Mouse (Mus musculus): ENCODE data around the gene Cpa1.

Gene Cpa1

GRCm38 (mm10) chr6:30620994-30621393, 18.0 kb upstream of the Cpa1 start:
- DNase-seq (ENCODE audit: low spot score in 2 of 2), result no peak

DNA sequence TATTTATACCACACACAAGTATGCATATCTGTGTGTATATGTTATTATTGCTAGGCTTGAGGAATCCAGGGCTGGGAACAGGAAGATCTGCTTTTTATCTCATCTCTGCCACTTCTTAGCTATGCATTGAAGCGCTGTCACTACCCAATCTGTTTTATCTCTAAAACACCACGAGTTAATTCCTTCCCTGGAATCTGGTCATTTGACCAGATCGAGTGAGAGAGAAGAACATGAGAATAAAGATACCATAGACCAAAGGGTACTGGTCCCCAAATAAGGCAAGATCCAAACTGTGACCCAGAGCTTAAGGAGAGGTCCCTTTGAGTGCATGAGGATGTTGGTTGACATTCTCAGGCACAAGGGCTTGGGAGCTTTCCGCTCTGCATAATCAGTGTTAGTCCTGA, 17.0 kb upstream of the Cpa1 start:
- DNase-seq (ENCODE audit: low spot score in 2 of 2), result no peak

DNA sequence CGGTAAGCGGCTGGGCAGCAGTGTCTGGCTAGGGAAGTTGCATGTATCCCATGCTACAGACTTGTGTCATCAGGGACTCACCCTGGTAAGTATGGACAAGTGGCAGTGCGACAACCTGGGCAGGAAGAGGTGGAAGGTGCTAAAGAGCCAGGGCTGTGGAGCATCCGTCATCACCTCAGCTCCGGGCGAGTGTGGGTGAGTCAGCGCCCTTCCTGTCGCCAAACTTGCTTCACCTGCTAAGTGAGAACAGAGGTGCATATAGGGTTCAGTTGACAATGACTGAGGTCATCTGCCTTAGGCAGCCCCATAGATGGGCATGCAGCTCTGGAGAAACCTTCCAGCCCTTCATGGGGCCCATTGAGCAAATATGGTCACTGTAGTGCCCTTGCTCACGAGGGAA, 14.3 kb upstream of the Cpa1 start:
- no peak for DNase-seq (ENCODE audit: low spot score in 2 of 2)

DNA sequence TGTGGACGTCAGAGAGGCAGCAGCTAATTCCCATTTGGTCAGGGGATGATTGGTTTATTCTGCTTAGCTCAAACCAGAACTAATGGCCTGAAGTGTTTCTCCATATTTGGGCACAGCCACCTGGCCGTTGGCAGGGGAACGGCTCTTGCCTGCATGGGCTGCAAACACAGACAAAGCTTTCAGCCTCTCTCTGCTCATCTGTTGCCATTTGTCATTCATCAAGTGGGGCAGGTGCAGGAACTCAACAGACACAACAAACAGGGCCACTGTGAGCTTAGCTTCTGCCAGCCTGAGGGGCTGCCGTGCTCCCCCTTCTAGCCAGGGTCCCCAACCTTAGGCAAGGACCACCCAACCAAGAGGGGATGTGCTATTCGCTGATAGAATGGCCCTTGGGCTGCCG, 10.9 kb upstream of the Cpa1 start:
- no peak for DNase-seq (ENCODE audit: low spot score in 2 of 2)

GRCm38 (mm10) chr6:30629989-30630388, 9.0 kb upstream of the Cpa1 start:
- no peak for DNase-seq (ENCODE audit: low spot score in 2 of 2)

DNA sequence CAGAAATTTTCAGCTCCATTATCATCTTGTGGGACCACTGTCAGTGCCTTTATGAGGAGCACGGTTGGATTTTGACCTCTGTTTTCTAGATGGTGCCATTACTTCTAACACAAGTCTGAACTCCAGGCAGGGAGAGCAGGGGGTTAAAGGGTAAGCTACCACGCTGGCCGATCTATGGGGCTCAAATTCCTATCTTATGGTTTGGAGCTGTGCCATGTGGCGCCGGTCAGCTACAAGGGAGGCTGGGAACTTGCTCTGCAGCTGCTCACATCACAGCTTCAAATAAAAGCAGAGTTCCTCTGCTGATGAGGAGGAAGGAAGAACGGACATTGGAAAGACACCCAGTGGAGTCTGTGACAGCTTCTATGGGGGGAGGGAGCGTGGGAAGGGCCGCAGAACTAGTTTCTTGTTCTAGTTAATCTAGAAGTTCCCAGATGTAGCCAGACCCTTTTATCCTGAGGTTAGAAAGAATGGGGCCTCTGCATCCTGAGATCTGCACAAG, 3.6 kb upstream of the Cpa1 start:
- DNase-seq (ENCODE audit: low spot score in 2 of 2), result no peak

DNA sequence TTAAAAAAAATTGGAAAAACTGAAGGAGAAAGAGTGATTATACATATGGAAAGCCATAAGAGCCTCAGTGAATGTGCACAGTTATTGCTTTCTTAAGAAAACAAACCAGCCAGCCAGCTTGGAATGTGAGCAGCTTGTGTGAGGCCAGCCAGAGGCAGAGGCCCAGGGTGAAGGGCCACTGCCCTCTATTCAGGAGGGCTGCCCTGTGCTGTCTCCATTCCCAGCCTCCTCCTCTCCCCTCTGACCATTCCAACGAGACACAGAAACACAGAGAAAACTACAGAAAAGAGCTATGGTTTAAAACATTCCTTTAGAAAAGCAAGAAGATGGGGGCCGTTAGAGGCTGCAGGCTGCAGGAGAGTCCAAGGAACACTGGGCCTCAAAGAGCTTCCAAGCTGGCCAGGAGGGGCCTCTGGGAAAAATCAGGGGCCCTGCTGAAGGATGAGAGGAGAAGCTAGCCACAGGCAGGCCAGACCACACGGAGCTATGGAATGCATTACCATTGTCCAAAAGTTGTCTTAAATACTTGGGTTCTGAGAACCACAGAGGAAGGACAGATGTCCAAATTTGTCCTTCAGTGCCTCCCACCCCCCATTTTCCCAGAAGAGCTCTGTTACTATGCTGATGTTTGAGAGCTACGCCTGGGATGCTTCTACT, 2.7 kb upstream of the Cpa1 start:
- no peak for DNase-seq (ENCODE audit: low spot score in 2 of 2)

DNA sequence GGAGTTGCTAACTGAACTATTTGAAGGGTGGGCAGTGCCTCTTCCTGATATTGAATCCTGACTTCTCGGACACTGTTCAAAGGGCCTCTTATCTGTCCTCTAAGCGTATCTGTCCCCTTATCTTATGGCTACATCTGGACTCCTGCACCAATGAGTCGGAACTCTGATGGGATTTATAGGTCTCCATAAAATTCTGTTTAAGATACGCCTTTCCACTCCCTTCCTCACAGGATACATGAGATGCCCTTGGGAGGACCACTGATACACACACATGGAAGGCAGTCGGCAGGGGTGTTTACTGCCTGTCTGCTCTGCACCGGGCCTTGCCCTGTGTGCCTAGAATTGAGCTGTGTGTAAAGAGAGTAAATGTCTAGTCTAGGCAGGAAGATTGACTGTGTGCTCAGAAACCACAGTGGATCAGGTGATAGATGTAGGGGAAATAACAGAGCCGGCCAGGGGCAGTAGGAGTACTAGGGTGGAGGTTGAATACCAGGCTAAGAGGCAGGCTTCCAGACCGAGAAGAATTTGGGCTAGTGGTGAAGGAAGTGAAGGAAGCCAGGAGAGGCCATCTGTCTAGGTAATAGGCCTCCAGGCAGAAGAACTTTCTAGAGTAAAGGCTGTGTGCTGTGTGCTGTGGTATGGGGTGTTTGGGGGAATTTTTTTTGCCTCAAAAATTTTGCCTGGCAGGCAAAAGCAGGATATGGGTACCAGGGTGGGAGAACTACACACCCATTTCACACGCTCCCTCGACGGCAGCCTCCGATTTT, 4.9 kb downstream of the Cpa1 start:
- DNase-seq (ENCODE audit: low spot score in 2 of 2), result no peak

DNA sequence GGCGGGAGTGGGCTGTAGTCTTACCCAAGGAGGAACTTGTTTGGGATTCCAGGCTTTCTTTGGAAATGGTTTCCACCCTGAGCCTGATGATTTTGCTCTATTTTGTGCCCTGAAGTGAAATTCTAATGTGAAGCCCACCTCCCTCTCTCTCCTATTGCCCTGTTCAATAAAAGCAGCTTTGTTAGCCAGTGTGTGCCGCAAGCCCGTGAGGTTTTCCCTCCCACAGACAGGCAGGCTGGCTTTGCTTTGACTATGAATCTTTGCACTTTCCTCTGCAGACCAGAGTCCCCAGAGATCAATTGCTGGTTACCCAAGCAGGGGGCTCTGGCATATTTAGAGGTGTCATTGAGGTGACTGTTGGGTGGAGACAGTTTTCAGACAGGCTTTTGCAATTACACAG, 5.4 kb downstream of the Cpa1 start:
- DNase-seq (ENCODE audit: low spot score in 2 of 2), result no peak

- DNase-seq (ENCODE audit: low spot score in 2 of 2), result no peak
These were observed 6.4 kb downstream of the Cpa1 start for GRCm38 (mm10) chr6:30645379-30645778.

DNA sequence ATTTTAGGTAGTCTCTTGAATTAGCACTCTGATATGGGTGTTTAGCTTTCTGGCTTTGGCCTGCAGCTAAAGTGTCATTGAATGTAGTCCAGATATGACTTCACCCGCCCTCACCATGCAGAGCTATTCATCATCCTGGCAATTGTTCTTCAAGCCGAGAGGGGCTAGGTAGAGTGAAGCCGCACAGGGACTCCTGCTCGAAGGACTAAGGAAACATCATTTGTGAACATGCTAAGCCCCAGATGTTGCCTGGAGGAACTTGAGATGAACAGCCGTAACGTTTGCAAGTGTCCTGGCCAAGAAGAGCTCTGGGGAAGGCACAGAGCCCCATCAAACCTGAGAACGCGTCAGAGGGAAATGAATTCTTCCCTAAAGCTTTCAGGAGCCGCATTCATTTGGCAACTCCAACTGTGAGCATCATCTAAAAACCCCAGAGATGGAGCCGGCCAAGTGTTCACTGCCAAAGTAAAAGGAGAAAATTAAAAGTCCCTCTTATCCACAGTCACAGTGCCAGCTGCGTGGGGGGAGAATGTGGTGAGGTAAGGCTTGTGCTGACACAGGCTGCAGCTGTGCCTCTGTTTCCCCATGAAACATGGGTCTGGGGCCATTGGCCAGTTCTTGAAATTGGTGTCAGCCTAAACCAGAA, 10.8 kb downstream of the Cpa1 start:
- peak in 1 of 2 experiments; percentile 48 for DNase-seq (ENCODE audit: low spot score in 2 of 2)

DNA sequence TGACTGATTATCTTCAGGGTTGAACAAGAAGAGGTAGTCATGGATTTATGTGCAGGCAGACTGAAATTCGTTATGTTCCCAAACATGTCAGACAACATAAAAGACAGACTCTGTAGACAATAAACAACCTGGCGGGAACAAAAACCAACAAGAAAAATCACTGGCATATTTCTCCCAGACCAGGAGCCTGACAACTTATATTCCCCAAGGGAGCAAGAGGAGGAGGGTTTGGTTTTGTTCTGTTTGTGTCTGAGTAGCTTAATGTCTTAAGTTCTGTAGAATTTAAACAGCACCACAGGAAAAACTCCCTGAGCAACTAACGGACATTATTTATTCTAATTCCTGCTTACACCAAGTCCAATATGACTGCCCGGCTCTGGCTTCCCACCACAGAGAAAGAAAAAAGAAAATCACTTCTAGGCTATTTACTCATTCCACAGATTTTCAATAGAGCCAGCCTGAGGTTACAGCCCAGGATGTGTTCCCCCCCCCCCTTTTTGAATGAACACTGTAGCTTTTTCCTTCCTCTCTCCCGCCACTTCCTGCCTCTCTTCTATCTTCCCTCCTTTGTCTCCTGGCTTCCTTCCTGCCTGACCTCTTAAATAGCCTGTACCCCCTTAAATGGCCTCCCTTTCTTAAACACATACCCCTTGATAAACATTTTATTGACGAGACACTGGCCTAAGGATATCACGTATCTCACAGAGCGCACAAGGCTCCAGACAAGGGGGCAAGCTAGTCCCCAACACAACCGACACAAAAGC, 13.6 kb downstream of the Cpa1 start:
- no peak for DNase-seq (ENCODE audit: low spot score in 2 of 2)

DNA sequence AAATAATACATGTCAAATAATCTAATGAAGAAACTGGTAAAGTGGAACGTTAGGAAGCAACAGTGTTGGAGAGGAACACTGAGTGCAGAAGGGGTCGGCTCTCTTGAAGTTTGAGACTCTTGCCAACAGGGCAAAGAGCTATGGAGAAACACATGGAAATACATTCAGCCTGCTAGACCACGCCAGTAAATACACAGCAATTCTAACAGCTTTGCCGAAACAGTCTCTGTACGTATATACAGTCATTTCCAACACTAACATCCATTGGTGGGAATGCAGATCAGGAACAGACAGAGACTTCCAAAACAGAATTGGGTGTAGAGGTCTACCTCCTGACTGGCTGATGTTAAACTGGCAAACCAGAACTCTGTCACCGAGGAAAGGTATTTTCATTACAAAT, 14.5 kb downstream of the Cpa1 start:
- no peak for DNase-seq (ENCODE audit: low spot score in 2 of 2)

GRCm38 (mm10) chr6:30654402-30654859, 15.4 kb downstream of the Cpa1 start:
- DNase-seq (ENCODE audit: low spot score in 2 of 2), result no peak

DNA sequence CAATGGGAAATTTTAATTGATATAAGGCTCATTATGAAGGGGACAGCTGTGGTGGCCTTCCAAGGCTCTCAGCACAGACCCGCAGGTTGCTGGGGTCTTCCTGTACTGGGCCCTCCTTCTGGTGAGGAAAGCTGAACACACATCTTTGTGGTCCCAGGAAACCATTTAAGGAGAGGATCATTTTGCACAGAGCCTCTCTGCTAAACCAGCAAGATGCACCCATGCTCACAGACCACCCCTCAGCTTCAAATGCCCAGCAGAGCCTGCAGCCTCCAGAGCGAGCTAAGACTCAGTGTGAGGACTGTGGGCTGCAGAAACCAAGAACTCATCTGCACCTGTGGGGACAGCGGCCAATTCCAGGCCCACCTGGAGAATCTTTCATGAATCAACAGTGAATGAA, 15.9 kb downstream of the Cpa1 start:
- no peak for DNase-seq (ENCODE audit: low spot score in 2 of 2)

- DNase-seq (ENCODE audit: low spot score in 2 of 2), result no peak
These were observed 18.3 kb downstream of the Cpa1 start for GRCm38 (mm10) chr6:30657279-30657678.

GRCm38 (mm10) chr6:30658619-30659018, 19.6 kb downstream of the Cpa1 start:
- DNase-seq (ENCODE audit: low spot score in 2 of 2), result no peak

- DNase-seq (ENCODE audit: low spot score in 2 of 2), result no peak
These were observed 25.8 kb downstream of the Cpa1 start for GRCm38 (mm10) chr6:30664776-30665175.

GRCm38 (mm10) chr6:30665296-30665695, 26.3 kb downstream of the Cpa1 start:
- no peak for DNase-seq (ENCODE audit: low spot score in 2 of 2)

GRCm38 (mm10) chr6:30666043-30666442, 27.0 kb downstream of the Cpa1 start:
- no peak for DNase-seq (ENCODE audit: low spot score in 2 of 2)

- DNase-seq (ENCODE audit: low spot score in 2 of 2), result no peak
These were observed 28.6 kb downstream of the Cpa1 start for GRCm38 (mm10) chr6:30667585-30667984.

DNA sequence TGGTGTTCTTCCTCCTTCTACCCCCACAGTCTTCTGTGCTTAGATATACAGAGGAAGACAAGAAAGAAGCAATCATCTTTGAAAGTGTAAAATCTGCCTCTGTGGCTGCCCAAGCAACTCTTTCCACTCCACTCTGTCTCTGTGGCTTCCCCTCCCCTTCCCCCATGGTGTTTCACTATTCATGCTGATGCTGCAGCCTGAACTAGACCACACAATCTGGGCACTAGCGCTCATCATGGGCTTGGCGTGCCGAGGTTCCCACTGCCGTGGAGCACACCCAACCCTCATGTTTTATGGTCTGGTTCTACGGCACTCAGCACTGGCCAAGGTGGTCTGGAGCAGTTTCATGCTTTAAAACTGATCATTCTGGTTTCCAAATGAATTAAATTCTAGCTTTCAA, 32.7 kb downstream of the Cpa1 start:
- DNase-seq (ENCODE audit: low spot score in 2 of 2), result no peak
